Mouse (Mus musculus) heart, embryonic 14.5 days (tissue): ENCODE data around the gene Itga5. TPM values are rescaled to one million over a fixed set of nuclear protein-coding genes. Genes with fewer than 3 reads are reported as not detected.

ENCODE experiments used
- ATAC-seq: fragments of 200-750 bp; cut with Nextera tagmentation; 2 replicates; pipeline ENCODE4 v1.8.0; 2017; ENCODE audit warnings: low read depth, moderate TSS enrichment; ENCODE audit not compliant: insufficient number of reproducible peaks, insufficient read depth, low FRiP score
- H3K27ac ChIP-seq, 2 experiments: fragments of 200-500 bp in 1 of 2; fragments of 300-500 bp in 1 of 2; sonication (generic) in 1 of 2; replicated peaks in 1 of 2; 2 replicates each; pipeline ENCODE4 v1.5.1; 2012 to 2014; ENCODE audit warnings: low read depth in 2 of 2, low read length in 2 of 2, control low read depth in 1 of 2, mild to moderate bottlenecking in 1 of 2, mixed read lengths in 1 of 2; ENCODE audit not compliant: control insufficient read depth in 1 of 2, insufficient read depth in 1 of 2
- H3K27me3 ChIP-seq: fragments of 300-500 bp; sonication (generic); 2 replicates; pipeline ENCODE4 v1.6.1; 2014; ENCODE audit warnings: mild to moderate bottlenecking, low read length, control low read depth; ENCODE audit not compliant: control insufficient read depth, insufficient read depth
- H3K36me3 ChIP-seq: fragments of 300-500 bp; sonication (generic); 2 replicates; pipeline ENCODE4 v1.6.1; 2014; ENCODE audit warnings: mild to moderate bottlenecking, control low read depth, low read length, mixed read lengths; ENCODE audit not compliant: control insufficient read depth, insufficient read depth
- H3K4me1 ChIP-seq, 2 experiments: fragments of 200-500 bp in 1 of 2; fragments of 300-500 bp in 1 of 2; sonication (generic) in 1 of 2; 2 replicates each; pipeline ENCODE4 v1.6.1; 2012 to 2014; ENCODE audit warnings: low read length in 2 of 2, control low read depth in 1 of 2, mixed read lengths in 1 of 2; ENCODE audit not compliant: control insufficient read depth in 2 of 2, insufficient read depth in 2 of 2
- H3K4me2 ChIP-seq: fragments of 300-500 bp; sonication (generic); 2 replicates; pipeline ENCODE4 v1.6.1; 2014; ENCODE audit warnings: mild to moderate bottlenecking, low read length
- H3K4me3 ChIP-seq, 2 experiments: fragments of 200-500 bp in 1 of 2; fragments of 300-500 bp in 1 of 2; sonication (generic) in 1 of 2; 2 replicates each; pipeline ENCODE4 v1.5.1; 2012 to 2014; ENCODE audit warnings: low read length in 2 of 2, mild to moderate bottlenecking in 2 of 2, control low read depth in 1 of 2, low read depth in 1 of 2, moderate library complexity in 1 of 2; ENCODE audit not compliant: control insufficient read depth in 1 of 2, insufficient read depth in 1 of 2
- H3K9ac ChIP-seq: fragments of 300-500 bp; sonication (generic); 2 replicates; pipeline ENCODE4 v1.6.1; 2014; ENCODE audit warnings: mild to moderate bottlenecking, low read length
- H3K9me3 ChIP-seq: fragments of 300-500 bp; sonication (generic); 2 replicates; pipeline ENCODE4 v1.6.1; 2016; ENCODE audit warnings: low read length, control low read depth; ENCODE audit not compliant: control insufficient read depth
- WGBS: fragments of 180-500 bp; shearing (Covaris S2); extraction: QIAGEN DNeasy Blood & Tissue Kit; methylation state at CpG from one replicate; pipeline ENCODE4 v1.1.7; 2014; 5-methylcytosine and 5-hydroxymethylcytosine counted together
- polyA plus RNA-seq: library from polyadenylated mRNA; unstranded; fragments of >200 nt; fragmentation: Nextera tagmentation; extraction: Ambion mirVana; gene quantifications from 2 replicates; pipeline ENCODE4 v1.2.1, GENCODE M21; 2014

Gene Itga5
- polyA plus RNA-seq, 1 experiment from 2014 or later, result 76.2 TPM

DNA sequence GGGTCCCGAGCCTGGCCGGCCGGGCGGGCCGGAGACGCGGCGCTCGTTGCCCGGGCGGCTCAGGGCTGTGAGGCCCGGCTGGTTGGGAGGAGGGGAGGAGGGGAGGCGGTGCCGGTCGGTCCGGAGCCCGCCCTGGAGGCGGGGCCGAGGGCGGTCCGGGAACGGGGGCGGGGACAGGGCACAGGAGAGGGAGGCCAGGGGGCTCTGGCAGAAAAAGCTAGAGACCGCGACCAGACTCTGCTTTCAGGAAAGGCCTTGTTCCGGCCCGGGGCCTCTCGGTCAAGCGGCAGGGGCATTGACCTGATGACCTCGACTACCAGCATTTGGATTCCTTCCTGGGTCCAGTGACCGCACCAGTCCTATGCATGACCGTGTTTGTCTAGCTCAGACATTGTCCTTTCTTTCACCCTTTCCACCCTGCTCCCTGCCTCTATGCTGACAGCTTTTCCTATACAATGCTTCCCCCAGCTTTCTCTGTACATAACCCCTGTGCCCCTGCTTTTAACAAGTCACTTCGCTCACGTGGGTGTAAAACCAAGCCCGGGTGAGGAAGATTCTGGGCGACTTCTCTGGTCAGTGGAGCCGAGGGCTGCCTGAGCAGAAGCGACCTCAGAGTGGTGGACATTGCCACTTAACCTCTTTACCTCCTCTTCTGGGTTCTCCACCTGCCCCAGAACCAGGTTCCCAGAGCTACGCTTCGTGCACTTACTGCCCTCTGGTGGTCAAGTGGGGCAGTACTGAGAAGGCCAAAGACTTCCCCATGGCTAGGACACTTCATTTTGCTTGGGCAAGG, 42.9 kb downstream of the Itga5 start:
- 2% methylated on average over 40 of the region's 40 CpGs for WGBS
- H3K4me3 ChIP-seq, result peak overlapping the region; percentile 56 to 72

GRCm38 (mm10) chr15:103323070-103323454, 43.5 kb downstream of the Itga5 start:
- ATAC-seq, result peak; percentile 50; the same call in 1 of the 2 replicates
- Histone ChIP-seq H3K4me3 (peak overlapping the region; percentile 56 to 72), H3K9me3 (no peaks in the 10 kb centered on the region), H3K9ac (peak overlapping the region; percentile 82), H3K27ac (peak overlapping the region in 1 of 2 experiments; percentile 82; a peak in 1 of 4 replicates), H3K4me1 (peaks cover 17 to 32% of the 10 kb centered on the region in 2 experiments), H3K27me3 (no peaks in the 10 kb centered on the region), H3K36me3 (peaks cover 9% of the 10 kb centered on the region), H3K4me2 (peak overlapping the region; percentile 94)
- WGBS, result 3% methylated on average over 22 of the region's 26 CpGs

More for the DNA sequence above, 42.9 kb downstream of the Itga5 start:
- H3K4me2 ChIP-seq, result peak overlapping the region; percentile 94
- H3K27me3 ChIP-seq, result no peaks in the 10 kb centered on the region
- peaks cover 7% of the 10 kb centered on the region; the same call in 1 of the 2 replicates for H3K36me3 ChIP-seq
- ATAC-seq, result peak; percentile 94
- peak overlapping the region; percentile 82 to 83 for H3K27ac ChIP-seq
- peaks cover 17 to 32% of the 10 kb centered on the region in 2 experiments for H3K4me1 ChIP-seq
- peak overlapping the region; percentile 82 for H3K9ac ChIP-seq
- H3K9me3 ChIP-seq, result no peaks in the 10 kb centered on the region

- ATAC-seq, result no peak
- Histone ChIP-seq H3K9ac (peak overlapping the region; percentile 82), H3K4me2 (peak overlapping the region; percentile 94), H3K9me3 (no peaks in the 10 kb centered on the region), H3K36me3 (peaks cover 15% of the 10 kb centered on the region), H3K4me3 (peak overlapping the region; percentile 56 to 72), H3K27ac (0 out of 4 replicates have a peak overlapping the region, but pooled peaks of 1 of the 2 experiments have one; percentile 82), H3K27me3 (no peaks in the 10 kb centered on the region), H3K4me1 (peaks cover 19 to 32% of the 10 kb centered on the region in 2 experiments)
- 69% methylated on average over 4 of the region's 4 CpGs for WGBS
These were observed 44.2 kb downstream of the Itga5 start for GRCm38 (mm10) chr15:103322396-103322795.

- Histone ChIP-seq H3K9me3 (no peaks in the 10 kb centered on the region), H3K27ac (no peak overlapping the region), H3K36me3 (peaks cover 21% of the 10 kb centered on the region), H3K4me3 (no peak overlapping the region), H3K9ac (no peak overlapping the region), H3K27me3 (no peaks in the 10 kb centered on the region), H3K4me2 (no peak overlapping the region), H3K4me1 (peaks cover 23 to 35% of the 10 kb centered on the region in 2 experiments)
- ATAC-seq, result no peak
- 54% methylated on average over 1 of the region's 1 CpGs for WGBS
These were observed 45.5 kb downstream of the Itga5 start for GRCm38 (mm10) chr15:103321076-103321475.

- Histone ChIP-seq H3K9me3 (no peaks in the 10 kb centered on the region), H3K27ac (peak overlapping the region in 1 of 2 experiments; percentile 57; a peak in 2 of 4 replicates), H3K4me2 (no peak overlapping the region), H3K36me3 (peaks cover 27% of the 10 kb centered on the region), H3K27me3 (no peaks in the 10 kb centered on the region), H3K4me1 (peaks cover 37 to 52% of the 10 kb centered on the region in 2 experiments), H3K9ac (no peak overlapping the region), H3K4me3 (no peak overlapping the region)
- WGBS, result 68% methylated on average over 3 of the region's 3 CpGs
- no peak for ATAC-seq
These were observed 48.3 kb downstream of the Itga5 start for GRCm38 (mm10) chr15:103318201-103318816.

GRCm38 (mm10) chr15:103317731-103318130, 48.8 kb downstream of the Itga5 start:
- H3K4me1 ChIP-seq, result peaks cover 37 to 49% of the 10 kb centered on the region in 2 experiments
- no peak for ATAC-seq
- 85% methylated on average over 8 of the region's 8 CpGs for WGBS
- no peak overlapping the region for H3K4me3 ChIP-seq
- H3K27ac ChIP-seq, result peak overlapping the region in 1 of 2 experiments; percentile 57; a peak in 2 of 4 replicates
- H3K27me3 ChIP-seq, result no peaks in the 10 kb centered on the region
- no peak overlapping the region for H3K4me2 ChIP-seq
- no peaks in the 10 kb centered on the region for H3K9me3 ChIP-seq
- peaks cover 27% of the 10 kb centered on the region for H3K36me3 ChIP-seq
- H3K9ac ChIP-seq, result no peak overlapping the region

DNA sequence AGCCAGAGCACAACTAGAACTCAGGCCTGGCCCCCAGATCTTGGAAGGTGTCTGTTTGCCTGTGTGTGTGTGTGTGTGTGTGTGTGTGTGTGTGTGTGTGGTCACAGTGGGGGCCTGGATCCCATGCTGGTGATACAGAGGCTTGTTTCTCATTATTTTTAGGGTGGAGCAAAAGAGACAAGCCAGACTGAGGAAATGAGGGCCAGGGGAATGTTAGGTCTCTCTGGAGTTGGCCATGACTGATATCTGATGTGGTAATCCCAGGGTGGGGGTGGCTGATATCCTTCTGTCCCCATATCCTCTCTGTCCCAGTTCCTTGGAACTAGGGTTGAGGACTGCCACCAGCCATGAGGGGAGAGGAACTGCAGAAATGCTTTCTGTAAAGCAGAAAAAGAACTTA, 49.4 kb downstream of the Itga5 start:
- Histone ChIP-seq H3K4me2 (no peak overlapping the region), H3K27ac (no peak overlapping the region), H3K4me1 (peaks cover 33 to 43% of the 10 kb centered on the region in 2 experiments), H3K9me3 (no peaks in the 10 kb centered on the region), H3K9ac (no peak overlapping the region), H3K4me3 (no peak overlapping the region), H3K27me3 (no peaks in the 10 kb centered on the region), H3K36me3 (peaks cover 27% of the 10 kb centered on the region)
- no peak for ATAC-seq
